Mouse (Mus musculus) kidney, embryonic 14.5 days (tissue): ENCODE data around the gene Wscd2. TPM values are rescaled to one million over a fixed set of nuclear protein-coding genes. Genes with fewer than 3 reads are reported as not detected.

Experiments used
- ATAC-seq: fragments of 200-750 bp; cut with Nextera tagmentation; 2 replicates; pipeline ENCODE4 v1.8.0; 2017; ENCODE audit warnings: moderate number of reproducible peaks, mild to moderate bottlenecking, moderate TSS enrichment, moderate library complexity; ENCODE audit not compliant: low FRiP score, low TSS enrichment
- H3K27ac ChIP-seq: fragments of 300-500 bp; sonication (generic); 2 replicates; pipeline ENCODE4 v1.5.1; 2014; ENCODE audit warnings: low read depth, mild to moderate bottlenecking, low read length, moderate library complexity, mixed read lengths
- H3K27me3 ChIP-seq: fragments of 300-500 bp; sonication (generic); 2 replicates; pipeline ENCODE4 v1.6.1; 2014; ENCODE audit warnings: mild to moderate bottlenecking, low read length; ENCODE audit not compliant: control insufficient read depth, insufficient read depth
- H3K36me3 ChIP-seq: fragments of 300-500 bp; sonication (generic); 2 replicates; pipeline ENCODE4 v1.6.1; 2014; ENCODE audit warnings: low read length, mixed read lengths; ENCODE audit not compliant: control insufficient read depth, insufficient read depth
- H3K4me1 ChIP-seq: fragments of 300-500 bp; sonication (generic); 2 replicates; pipeline ENCODE4 v1.6.1; 2014; ENCODE audit warnings: low read length, mixed read lengths; ENCODE audit not compliant: control insufficient read depth, insufficient read depth
- H3K4me2 ChIP-seq: fragments of 300-500 bp; sonication (generic); replicated peaks from 2 replicates; pipeline ENCODE4 v1.6.1; 2014; ENCODE audit warnings: low read depth, mild to moderate bottlenecking, low read length
- H3K4me3 ChIP-seq: fragments of 300-500 bp; sonication (generic); 2 replicates; pipeline ENCODE4 v1.5.1; 2014; ENCODE audit warnings: mild to moderate bottlenecking, low read length
- H3K9ac ChIP-seq: fragments of 300-500 bp; sonication (generic); 2 replicates; pipeline ENCODE4 v1.6.1; 2014; ENCODE audit warnings: low read depth, mild to moderate bottlenecking, low read length, moderate library complexity
- H3K9me3 ChIP-seq: fragments of 300-500 bp; sonication (generic); 2 replicates; pipeline ENCODE4 v1.6.1; 2016; ENCODE audit warnings: low read length; ENCODE audit not compliant: control insufficient read depth
- WGBS: fragments of 180-500 bp; shearing (Covaris S2); extraction: QIAGEN DNeasy Blood & Tissue Kit; methylation state at CpG from one replicate; pipeline ENCODE4 v1.1.7; 2014; 5-methylcytosine and 5-hydroxymethylcytosine counted together
- polyA plus RNA-seq: library from polyadenylated mRNA; unstranded; fragments of >200 nt; fragmentation: Nextera tagmentation; extraction: Ambion mirVana; gene quantifications from 2 replicates; pipeline ENCODE4 v1.2.1, GENCODE M21; 2014

Wscd2 gene
- polyA plus RNA-seq, 1 experiment from 2014 or later, result 3.7 TPM

DNA sequence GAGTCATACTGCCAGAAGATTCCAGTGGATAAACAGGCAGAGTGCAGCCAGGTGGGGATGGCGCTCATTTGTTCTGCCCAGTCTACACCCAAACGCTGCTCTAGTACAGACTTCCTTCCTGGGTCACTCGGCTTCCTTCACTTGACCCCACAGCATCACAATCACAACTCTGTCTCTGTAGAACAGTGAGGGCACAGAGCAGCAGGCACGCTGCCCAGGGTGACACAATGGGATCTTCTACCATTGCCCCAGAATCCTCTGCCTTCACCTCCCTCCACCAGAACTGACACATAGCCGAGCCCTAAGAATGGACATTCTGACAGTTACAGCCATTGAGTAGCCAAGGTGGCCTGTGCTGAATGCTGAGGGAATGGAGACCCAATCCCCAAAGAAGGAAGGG lies 20.3 kb upstream of the Wscd2 start:
- H3K4me3 ChIP-seq, result no peak overlapping the region
- no peaks in the 10 kb centered on the region for H3K27me3 ChIP-seq
- H3K36me3 ChIP-seq, result no peaks in the 10 kb centered on the region
- H3K9ac ChIP-seq, result no peak overlapping the region
- no peak overlapping the region for H3K27ac ChIP-seq
- no peak overlapping the region for H3K4me2 ChIP-seq
- no peak for ATAC-seq
- peaks cover 21% of the 10 kb centered on the region for H3K4me1 ChIP-seq
- WGBS, result 88% methylated on average over 5 of the region's 5 CpGs
- no peaks in the 10 kb centered on the region for H3K9me3 ChIP-seq

DNA sequence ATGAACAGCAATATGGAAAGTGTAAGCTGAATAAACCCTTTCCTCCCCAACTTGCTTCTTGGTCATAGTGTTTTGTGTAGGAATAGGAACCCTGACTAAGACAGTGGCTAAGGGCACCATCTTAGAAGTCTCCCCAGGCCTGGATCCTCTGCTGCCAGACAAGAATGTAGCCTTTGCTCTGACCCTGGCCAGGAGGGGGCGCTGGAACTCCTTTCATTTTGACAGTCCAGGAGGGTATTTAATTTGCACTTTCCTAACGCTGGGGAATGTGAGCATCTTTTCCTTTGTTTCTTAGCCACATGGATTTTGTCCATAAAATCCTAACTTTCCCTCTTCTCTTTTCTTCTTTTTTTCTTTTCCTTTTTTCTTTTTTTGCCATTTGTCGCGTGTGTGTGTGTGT lies 18.7 kb upstream of the Wscd2 start:
- Histone ChIP-seq H3K9me3 (no peaks in the 10 kb centered on the region), H3K4me3 (no peak overlapping the region), H3K27me3 (no peaks in the 10 kb centered on the region), H3K4me1 (peaks cover 23% of the 10 kb centered on the region), H3K4me2 (no peak overlapping the region), H3K27ac (no peak overlapping the region), H3K9ac (no peak overlapping the region), H3K36me3 (no peaks in the 10 kb centered on the region)
- 47% methylated on average over 4 of the region's 4 CpGs for WGBS
- ATAC-seq, result no peak

DNA sequence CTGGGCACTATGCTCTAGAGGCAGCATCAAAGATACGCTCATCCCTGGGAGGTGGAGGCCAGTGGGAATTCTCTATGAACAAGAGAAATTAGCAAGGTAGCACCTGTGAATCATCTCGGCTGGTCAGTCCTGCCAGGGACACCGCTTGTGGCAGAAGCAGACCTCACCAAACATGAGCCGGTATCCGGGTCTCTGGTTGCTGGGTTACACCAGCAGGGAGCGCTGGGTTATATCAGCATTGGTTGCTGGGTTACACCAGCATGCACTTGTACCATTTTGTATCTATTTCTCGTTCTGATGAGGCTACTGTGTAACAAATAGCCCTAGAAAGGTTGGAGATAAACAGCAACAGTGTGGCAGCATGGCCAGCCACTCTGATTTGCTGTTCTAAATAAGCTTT lies 17.8 kb upstream of the Wscd2 start:
- no peaks in the 10 kb centered on the region for H3K9me3 ChIP-seq
- WGBS, result 70% methylated on average over 7 of the region's 7 CpGs
- H3K36me3 ChIP-seq, result no peaks in the 10 kb centered on the region
- H3K9ac ChIP-seq, result no peak overlapping the region
- ATAC-seq, result no peak
- peaks cover 21% of the 10 kb centered on the region for H3K4me1 ChIP-seq
- H3K27ac ChIP-seq, result no peak overlapping the region
- no peaks in the 10 kb centered on the region for H3K27me3 ChIP-seq
- H3K4me3 ChIP-seq, result no peak overlapping the region
- no peak overlapping the region for H3K4me2 ChIP-seq

DNA sequence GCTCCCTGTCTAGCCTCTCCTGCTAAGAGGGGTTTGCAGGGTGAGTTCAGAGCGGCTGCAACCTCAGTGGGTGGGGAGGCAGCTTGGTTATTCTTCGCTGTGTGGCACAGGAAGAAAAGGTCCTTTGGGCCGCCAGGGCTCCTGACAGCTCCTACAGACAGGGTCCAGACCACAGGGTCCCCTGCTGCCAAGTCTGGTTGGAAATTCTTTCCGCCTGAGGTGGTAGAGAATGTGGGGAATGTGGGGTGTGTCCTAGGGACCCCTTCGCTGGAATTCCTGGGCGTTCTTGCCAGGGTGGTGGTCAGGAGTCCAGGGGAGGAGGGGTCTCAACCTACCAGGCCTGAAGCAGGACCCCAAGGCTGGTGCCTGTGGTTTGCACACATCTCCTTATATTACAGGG lies 13.3 kb upstream of the Wscd2 start:
- H3K4me3 ChIP-seq, result no peak overlapping the region
- WGBS, result 30% methylated on average over 6 of the region's 6 CpGs
- no peak overlapping the region for H3K4me2 ChIP-seq
- no peak overlapping the region for H3K27ac ChIP-seq
- no peaks in the 10 kb centered on the region for H3K27me3 ChIP-seq
- peaks cover 13% of the 10 kb centered on the region for H3K4me1 ChIP-seq
- no peak for ATAC-seq
- no peaks in the 10 kb centered on the region for H3K36me3 ChIP-seq
- H3K9ac ChIP-seq, result no peak overlapping the region
- no peaks in the 10 kb centered on the region for H3K9me3 ChIP-seq

DNA sequence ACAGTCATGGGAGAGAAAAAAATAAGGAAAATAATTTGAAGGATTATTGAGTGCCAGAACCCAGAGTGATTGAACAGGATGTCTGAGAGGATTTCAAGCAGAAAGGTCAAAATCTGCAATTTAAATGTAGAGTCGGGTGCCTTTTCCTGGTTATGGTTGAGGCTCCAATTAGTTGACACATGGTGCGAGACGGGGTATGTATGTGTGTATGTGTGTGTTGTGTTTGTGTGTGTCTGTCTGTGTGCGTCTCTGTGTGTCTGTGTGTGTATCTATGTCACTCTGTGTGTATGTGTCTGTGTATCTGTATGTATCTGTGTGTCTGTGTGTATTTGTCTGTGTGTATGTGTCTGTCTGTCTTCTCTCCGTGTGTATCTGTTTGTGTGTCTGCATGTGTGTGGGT lies 11.1 kb upstream of the Wscd2 start:
- H3K4me2 ChIP-seq, result no peak overlapping the region
- 70% methylated on average over 5 of the region's 5 CpGs for WGBS
- H3K9me3 ChIP-seq, result no peaks in the 10 kb centered on the region
- H3K27me3 ChIP-seq, result no peaks in the 10 kb centered on the region
- H3K4me3 ChIP-seq, result no peak overlapping the region
- no peak overlapping the region for H3K27ac ChIP-seq
- ATAC-seq, result no peak
- no peaks in the 10 kb centered on the region for H3K36me3 ChIP-seq
- no peak overlapping the region for H3K9ac ChIP-seq
- H3K4me1 ChIP-seq, result peaks cover 9% of the 10 kb centered on the region

DNA sequence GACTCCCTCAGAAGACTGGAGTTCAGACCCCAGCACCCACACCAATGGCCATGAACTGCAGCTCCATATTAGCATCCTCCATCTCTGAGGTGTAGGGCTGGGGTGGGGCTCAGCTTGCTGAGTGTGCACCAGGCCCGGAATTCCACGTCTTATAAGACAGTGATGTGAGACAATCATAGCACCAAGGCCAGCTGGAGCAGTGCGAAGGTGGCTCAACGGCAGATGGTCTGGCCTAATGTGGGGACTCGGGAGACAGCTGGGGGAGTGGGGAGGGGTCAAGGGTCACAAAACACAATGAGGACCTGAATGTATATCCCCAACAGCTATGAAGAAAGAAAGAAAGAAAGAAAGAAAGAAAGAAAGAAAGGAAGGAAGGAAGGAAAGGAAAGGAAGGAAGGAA lies 9.7 kb upstream of the Wscd2 start:
- H3K4me3 ChIP-seq, result no peak overlapping the region
- WGBS, result 57% methylated on average over 5 of the region's 5 CpGs

DNA sequence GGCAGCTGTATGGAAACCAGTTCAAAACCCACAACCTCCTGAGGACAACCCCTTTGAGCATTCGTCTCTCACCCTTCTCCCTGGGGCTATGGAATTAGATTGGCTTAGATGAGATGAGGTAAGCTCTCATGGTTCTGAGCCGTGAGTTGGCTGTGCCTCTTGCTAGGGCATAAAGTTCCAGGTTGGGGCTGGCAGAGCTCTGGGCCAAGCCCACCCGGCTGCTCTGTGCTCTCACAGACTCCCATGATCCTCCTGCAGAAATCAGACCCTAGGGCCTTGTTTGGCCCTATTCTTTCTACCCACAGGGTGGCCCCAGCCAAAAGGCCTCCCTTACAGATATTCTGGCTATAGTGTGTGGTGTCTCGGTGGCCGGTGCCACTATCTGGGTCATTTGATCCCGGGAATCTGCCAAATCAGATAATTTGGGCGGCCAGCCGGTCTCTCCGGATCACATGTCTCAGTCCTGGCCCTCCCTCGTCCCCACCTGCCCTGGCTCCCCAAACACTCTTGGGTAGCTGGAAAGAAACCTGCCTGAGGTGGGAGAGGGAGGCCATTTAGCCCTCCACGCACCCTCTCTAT lies 4.5 kb upstream of the Wscd2 start:
- Histone ChIP-seq H3K4me2 (no peak overlapping the region), H3K4me3 (no peak overlapping the region), H3K4me1 (no peaks in the 10 kb centered on the region), H3K9me3 (no peaks in the 10 kb centered on the region), H3K27ac (no peak overlapping the region), H3K27me3 (peaks cover 6% of the 10 kb centered on the region; the same call in 1 of the 2 replicates), H3K36me3 (no peaks in the 10 kb centered on the region), H3K9ac (no peak overlapping the region)
- ATAC-seq, result no peak
- WGBS, result 55% methylated on average over 11 of the region's 11 CpGs

More for the DNA sequence above, 9.7 kb upstream of the Wscd2 start:
- Histone ChIP-seq H3K4me2 (no peak overlapping the region), H3K9ac (no peak overlapping the region), H3K27me3 (no peaks in the 10 kb centered on the region), H3K9me3 (no peaks in the 10 kb centered on the region), H3K4me1 (peaks cover 9% of the 10 kb centered on the region), H3K27ac (no peak overlapping the region), H3K36me3 (no peaks in the 10 kb centered on the region)
- no peak for ATAC-seq

DNA sequence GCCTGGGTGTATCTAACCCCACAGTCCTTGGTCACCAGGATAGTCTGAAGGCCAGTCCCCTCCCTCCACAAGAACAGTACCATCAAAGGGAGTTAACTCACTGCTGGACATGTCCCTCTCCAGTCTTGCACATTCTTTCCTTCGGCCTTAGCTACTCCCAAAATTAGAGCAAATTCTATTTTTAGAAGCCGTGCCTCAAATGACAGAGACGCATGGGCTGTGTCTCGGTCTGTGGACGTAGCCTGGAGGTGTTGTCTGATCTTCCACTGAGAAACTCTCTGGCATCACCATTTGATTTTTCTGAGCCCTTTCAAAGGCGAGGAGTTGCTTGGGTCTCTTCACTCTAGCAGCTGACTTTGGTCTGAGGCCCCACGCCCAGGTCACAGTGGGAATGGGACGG lies 2.3 kb upstream of the Wscd2 start:
- Histone ChIP-seq H3K36me3 (no peaks in the 10 kb centered on the region), H3K9ac (no peak overlapping the region), H3K27ac (no peak overlapping the region), H3K9me3 (no peaks in the 10 kb centered on the region), H3K4me2 (no peak overlapping the region), H3K4me3 (no peak overlapping the region), H3K27me3 (peaks cover 16% of the 10 kb centered on the region), H3K4me1 (peaks cover 5% of the 10 kb centered on the region; the same call in 1 of the 2 replicates)
- WGBS, result 54% methylated on average over 8 of the region's 8 CpGs
- ATAC-seq, result no peak

DNA sequence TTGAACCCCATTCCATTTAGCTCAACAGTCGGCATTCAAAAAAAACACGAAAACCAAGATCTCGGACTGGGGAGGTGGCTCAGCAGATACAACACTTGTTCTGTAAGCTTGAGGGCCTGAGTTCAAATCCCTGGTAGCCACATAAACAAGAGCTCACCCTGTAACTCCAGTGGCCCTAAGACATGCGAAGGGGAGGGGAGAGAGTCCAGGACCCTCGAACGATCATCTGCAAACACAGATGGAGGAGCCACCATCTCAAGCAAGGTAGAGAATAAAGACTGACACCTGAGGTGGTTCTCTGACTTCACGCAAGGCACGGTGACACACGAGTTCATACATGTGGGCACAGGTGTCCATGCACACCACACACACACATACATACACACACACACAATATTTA lies 516 bp upstream of the Wscd2 start:
- H3K36me3 ChIP-seq, result no peaks in the 10 kb centered on the region
- 96% methylated on average over 9 of the region's 9 CpGs for WGBS
- H3K4me1 ChIP-seq, result peaks cover 5% of the 10 kb centered on the region; the same call in 1 of the 2 replicates
- no peak overlapping the region for H3K4me2 ChIP-seq
- H3K9ac ChIP-seq, result no peak overlapping the region
- H3K27ac ChIP-seq, result no peak overlapping the region
- no peak overlapping the region for H3K4me3 ChIP-seq
- no peak for ATAC-seq
- no peaks in the 10 kb centered on the region for H3K9me3 ChIP-seq
- H3K27me3 ChIP-seq, result peaks cover 16% of the 10 kb centered on the region
